Mouse (Mus musculus) embryo, embryonic 10 days (tissue): ENCODE results near the gene Coq8b.
A peak's percentile ranks its signal among the peaks of the same experiment; 100 is the strongest.

ENCODE experiments used
- DNase-seq: peaks from one replicate; pipeline ENCODE4 v3.0.0-alpha.2; 2015; ENCODE audit warnings: low spot score

Gene Coq8b

DNA sequence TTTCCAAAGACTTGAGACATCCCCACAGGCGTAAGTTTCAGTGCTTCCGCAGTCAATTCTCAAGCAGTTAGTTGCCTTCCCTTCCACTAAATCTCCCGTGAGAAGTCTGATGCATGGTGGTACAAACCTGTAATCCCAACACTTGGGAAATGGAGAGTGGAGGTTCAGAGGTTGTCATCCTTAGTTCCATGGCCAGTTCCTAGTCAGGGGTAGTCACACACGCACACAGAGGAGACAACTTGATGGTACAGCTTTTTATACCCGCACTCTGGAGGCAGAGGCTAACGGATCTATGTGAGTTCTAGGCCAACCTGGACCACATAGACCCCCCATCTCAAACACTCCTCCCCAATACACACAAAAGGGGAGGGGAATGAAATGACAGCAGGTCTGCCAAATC lies 4.0 kb upstream of the Coq8b start:
- DNase-seq: no peak

GRCm38 (mm10) chr7:27230781-27231180 lies 2.0 kb upstream of the Coq8b start:
- no peak for DNase-seq

DNA sequence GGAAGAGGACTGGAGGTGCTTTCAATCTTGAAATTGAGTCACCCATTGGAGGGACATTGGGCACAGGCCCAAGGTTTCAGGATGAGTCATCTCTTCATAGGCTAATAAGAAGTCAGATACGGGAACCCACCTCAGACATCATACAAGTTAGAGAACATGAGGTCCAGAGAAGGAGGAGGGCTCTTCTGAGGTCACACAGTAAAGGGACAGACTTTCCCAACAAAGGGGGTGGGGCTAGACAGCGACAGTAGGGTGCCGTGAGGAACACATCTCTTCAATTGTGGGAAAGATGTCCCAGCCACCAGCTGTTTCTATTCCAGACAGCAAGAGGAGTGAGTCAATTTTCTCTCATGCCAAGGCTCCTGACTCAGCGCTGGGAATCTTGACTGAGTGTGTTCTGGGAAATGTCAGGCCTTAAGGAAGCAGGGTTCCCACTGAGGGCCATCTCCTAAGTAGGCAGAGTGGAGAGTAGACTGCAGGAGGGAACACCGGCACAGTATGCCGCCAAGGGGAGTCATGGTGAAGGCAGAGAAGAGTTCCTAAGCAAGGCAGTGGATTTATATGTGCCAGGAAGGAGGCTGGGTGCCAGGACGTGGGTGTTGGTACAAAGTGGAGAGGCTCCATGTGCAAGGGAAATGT lies 1.0 kb upstream of the Coq8b start:
- no peak for DNase-seq

- no peak for DNase-seq
Measured at GRCm38 (mm10) chr7:27233300-27233699, 477 bp downstream of the Coq8b start.

GRCm38 (mm10) chr7:27235726-27236125 lies 2.9 kb downstream of the Coq8b start:
- DNase-seq: no peak

DNA sequence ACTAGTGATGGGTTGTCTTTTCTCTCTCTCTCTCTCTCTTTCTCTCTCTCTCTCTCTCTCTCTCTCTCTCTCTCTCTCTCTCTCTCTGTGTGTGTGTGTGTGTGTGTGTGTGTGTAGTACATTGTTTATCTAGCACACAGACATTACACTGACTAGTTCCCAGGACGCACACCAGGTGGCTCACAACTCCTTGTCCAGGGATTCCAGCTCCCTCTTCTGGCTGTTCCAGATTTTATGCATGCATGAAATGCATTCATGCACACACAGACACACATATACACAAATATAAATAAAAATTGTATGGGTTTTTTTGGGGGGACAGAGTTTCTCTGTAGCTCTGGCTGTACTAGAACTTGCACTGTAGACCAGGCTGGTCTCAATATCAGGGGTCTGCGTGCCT lies 4.7 kb downstream of the Coq8b start:
- no peak for DNase-seq

DNA sequence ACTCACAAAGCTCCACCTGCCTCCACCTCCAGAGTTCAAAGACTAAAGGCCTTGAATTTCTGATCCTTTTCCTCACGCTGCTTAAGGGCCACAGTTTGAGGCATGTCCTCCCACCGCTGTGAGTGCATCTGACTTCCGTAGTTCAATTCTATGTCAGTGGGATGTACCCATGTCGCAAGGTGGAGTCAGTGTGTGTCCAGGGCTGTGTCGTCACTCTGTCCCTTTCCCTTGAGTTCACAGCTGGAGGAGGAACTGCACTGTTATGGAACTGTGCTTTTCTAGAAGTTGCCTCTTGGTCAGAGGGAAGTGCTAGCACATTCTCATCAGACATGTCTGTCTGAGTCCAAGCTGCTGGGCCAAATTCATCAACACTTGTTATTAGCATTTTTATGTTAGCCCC lies 5.7 kb downstream of the Coq8b start:
- no peak for DNase-seq

- no peak for DNase-seq
Measured at GRCm38 (mm10) chr7:27243211-27243610, 10.4 kb downstream of the Coq8b start.

DNA sequence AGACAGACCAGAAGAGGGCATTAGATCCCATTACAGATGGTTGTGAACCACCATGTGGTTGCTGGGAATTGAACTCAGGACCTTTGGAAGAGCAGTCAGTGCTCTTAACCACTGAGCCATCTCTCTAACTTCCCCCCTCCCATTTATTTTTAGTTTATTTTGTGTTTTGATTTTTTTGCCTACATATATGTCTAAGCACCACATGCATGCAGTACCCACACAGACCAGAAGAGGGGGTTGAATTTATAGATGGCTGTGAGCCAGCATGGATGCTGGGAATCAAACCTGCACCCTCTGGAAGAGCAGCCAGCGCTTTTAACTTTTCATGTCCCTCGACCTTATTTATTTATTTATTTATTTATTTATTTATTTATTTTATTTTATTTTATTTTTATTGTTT lies 11.3 kb downstream of the Coq8b start:
- DNase-seq: peak; percentile 21

- peak; percentile 36 for DNase-seq
Measured at GRCm38 (mm10) chr7:27249146-27249545, 16.3 kb downstream of the Coq8b start.

DNA sequence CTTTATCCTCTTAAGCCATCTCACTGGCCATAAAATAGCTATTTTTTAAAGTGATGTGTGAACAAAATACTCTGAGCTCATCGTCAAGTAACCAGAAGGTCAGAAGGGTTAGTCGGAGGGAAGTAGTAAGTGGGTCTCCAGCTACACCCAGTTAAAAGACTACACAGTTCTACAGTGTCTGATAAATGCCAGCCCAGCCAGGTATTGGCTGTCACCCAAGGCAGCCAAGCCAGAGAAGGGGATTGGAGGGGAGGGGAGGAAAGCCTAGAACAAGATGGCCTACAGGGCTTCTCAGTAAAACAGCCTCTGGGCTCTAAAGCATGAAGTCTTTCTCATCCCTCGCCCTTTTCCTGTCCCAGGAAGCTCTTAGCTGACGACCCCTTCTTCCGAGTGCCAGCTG lies 17.1 kb downstream of the Coq8b start:
- DNase-seq: no peak

GRCm38 (mm10) chr7:27251946-27252345 lies 19.1 kb downstream of the Coq8b start:
- DNase-seq: no peak

DNA sequence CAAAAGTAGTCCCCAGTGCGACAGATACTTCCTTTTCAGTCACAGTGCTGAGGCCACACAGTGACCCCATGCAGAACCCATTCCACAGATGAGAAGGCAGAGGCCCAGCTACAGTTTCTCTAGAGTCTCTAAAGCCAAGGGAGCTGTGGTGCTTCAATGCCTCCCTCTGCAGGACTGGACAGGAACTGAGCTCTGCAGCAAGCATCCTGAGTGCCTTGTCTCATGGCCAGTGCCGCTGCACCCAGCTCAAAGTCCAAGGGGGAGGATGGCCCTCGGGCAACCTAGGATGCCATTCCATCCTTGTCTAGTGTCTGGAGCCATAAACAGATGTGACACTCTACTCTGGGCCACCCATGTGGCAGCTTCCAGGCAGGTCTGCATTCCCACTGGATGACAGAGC lies 22.9 kb downstream of the Coq8b start:
- peak; percentile 49 for DNase-seq

- peak; percentile 57 for DNase-seq
Measured at GRCm38 (mm10) chr7:27257046-27257851, 24.4 kb downstream of the Coq8b start.

DNA sequence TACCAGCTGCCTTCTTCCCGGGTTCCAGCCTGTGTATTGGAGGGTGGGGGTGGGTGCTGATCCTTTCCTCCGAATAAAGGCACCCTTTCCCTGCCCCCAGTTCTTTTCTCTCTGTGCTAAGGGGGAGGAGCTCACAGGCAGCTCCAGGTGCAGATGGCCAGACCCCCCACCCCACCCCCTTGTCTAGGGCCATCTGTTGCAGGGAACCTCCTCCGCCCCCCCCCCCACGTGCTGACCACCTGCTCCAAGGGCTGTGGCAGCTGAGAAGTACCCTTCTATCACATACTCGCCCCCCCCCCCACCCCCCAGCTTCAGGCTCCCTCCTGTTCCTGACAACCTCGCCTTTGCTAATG lies 25.0 kb downstream of the Coq8b start:
- no peak for DNase-seq

DNA sequence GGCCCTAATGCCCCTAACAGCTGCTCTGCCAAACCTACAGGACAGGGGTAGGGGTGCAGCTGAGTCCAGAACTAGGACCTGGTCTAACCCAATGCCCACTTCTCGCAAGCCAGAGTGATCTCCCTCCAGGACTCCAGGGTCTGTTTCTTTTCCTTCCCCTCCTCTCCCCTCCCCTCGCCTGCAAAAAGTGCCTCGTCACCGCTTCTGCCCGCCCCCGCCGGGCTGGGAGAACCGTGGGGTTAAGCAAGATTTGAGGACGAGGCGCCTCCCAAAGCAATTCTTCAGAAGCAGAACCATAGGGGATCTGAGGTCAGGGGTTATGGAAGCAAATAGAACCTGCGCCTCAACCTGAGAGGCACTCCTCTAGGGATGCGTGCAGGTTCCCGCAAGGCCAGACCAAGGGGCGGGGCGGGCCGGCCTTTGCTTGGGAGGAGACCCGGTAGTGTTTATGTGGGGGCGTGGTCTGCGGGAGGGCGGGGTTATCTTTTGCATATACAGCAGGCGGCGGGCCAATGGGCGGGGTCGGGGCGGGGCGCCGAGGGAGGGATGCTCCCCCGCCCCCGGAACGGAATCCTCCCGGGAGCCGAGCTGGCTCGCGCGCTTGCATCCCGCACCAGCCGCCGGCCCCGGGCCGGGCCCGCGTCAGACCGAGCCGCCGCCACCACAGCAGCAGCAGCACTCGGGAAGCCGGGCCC lies 25.5 kb downstream of the Coq8b start, which contains the start of gene Numbl:
TSS of gene Numbl (plus strand) at position 229 of the 695 bp plus-strand sequence.
- peak; percentile 85 for DNase-seq

- DNase-seq: no peak
Measured at GRCm38 (mm10) chr7:27259271-27259721, 26.5 kb downstream of the Coq8b start.

DNA sequence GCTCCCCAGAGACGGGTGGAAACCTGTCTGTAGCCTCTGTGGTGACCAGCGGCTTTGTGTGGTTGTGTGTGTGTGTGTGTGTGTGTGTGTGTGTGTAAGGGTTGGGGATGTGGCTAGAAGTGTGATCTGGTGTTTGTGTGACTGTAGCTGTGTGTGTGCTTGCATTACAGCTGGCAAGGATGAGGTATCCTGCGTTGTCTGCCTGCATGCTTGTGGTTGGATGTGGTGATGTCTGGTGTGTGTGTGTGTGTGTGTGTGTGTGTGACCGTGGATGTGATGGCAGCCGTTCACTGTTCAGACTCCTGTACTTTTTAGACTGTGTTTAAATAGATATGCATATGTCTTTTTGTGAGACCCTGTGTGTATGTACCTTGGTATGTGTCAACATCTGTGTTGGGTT lies 26.9 kb downstream of the Coq8b start:
- no peak for DNase-seq

DNA sequence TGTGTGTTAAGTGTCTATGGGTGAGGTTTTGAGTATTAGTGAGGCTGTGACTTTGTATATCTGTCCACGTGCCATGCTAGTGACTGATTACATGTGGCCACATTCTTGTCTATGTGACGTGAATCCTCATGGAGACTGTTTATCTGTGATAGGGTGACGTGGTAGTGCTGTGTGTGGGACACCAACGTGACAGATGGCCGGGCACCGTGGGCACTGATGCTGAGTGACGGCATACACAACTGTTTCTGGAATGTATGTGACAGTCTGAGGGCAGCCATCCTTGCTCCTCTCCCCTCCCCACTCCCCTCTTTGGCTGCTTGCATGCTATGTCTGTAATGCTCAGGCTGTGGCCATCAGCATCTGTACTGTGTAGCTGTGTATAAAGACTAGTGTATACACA lies 28.0 kb downstream of the Coq8b start:
- DNase-seq: no peak

- no peak for DNase-seq
Measured at GRCm38 (mm10) chr7:27261888-27262287, 29.1 kb downstream of the Coq8b start.

GRCm38 (mm10) chr7:27264761-27265160 lies 31.9 kb downstream of the Coq8b start:
- no peak for DNase-seq

DNA sequence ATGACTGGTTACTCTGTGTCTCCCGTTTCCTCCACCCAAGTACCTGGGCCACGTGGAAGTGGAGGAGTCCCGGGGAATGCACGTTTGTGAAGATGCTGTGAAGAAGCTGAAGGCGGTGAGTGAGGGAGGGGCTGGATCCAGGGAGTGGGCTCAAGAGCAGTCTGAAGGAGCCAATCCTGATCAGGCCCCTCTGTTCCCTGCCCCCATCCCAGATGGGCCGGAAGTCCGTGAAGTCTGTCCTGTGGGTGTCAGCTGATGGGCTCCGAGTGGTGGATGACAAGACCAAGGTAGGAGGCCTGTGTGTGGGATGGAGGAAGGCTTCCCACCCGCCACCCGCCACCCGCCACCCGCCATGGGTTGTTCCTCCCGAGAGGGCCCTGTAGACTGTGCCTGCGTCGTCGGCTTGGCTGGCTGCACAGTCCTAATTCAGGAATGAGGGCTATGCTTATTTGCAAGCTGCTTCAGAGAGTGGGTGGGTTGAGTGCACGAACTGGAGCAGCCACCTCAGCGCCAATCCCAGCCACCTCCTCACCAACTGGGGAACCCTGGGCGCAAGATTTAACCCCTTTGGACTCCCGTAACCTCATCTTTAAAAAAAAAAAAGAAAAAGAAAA lies 33.8 kb downstream of the Coq8b start:
- no peak for DNase-seq

DNA sequence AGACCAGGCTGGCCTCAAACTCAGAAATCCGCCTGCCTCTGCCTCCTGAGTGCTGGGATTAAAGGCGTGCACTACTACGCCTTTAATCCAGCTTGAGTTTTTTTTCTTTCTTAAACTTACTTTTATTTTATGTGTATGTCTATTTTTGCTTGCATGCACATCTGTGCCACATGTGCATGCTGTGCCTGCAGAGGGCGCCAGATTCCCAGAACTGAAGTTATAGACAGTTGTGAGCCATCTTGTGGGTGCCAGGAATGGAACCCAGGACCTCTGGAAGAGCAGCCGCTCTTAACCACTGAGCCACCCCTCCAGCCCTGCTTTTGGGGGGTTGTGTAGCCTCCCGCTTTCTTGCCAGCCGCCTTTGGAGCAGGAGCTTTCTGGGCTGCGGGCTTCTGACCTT lies 38.6 kb downstream of the Coq8b start:
- DNase-seq: no peak
